Mouse (Mus musculus): ENCODE data around the gene Aox2. TPM values are rescaled to one million over a fixed set of nuclear protein-coding genes. Genes with fewer than 3 reads are reported as not detected.
A peak's percentile ranks its signal among the peaks of the same experiment; 100 is the strongest.

Aox2 gene
- polyA plus RNA-seq, 1 experiment from 2014 or later = 0.10 TPM

- Histone ChIP-seq H3K27me3 (ENCODE audit: control insufficient read depth, insufficient read depth, low read length) (no peaks in the 10 kb centered on the region), H3K27ac (ENCODE audit: low read length) (no peak overlapping the region), H3K9ac (replicated peaks; ENCODE audit: low read depth, low read length) (no peak overlapping the region), H3K9me3 (ENCODE audit: control insufficient read depth, low read depth, low read length) (no peaks in the 10 kb centered on the region), H3K4me3 (ENCODE audit: low read depth, low read length) (no peak overlapping the region), H3K4me2 (replicated peaks; ENCODE audit: low read depth, low read length) (no peak overlapping the region), H3K4me1 (ENCODE audit: control insufficient read depth, insufficient read depth, low read length) (peaks cover 4% of the 10 kb centered on the region; the same call in 1 of the 2 replicates), H3K36me3 (ENCODE audit: control insufficient read depth, insufficient read depth, low read length) (no peaks in the 10 kb centered on the region)
- 66% methylated on average over 7 of the region's 7 CpGs for WGBS
- ATAC-seq (ENCODE audit: insufficient number of reproducible peaks, insufficient read depth, low FRiP score, low read depth) = no peak
Measured at GRCm38 (mm10) chr1:58278513-58278912, 387 bp downstream of the Aox2 start.

- Histone ChIP-seq H3K4me2 (replicated peaks; ENCODE audit: low read depth, low read length) (no peak overlapping the region), H3K4me3 (ENCODE audit: low read depth, low read length) (no peak overlapping the region), H3K9me3 (ENCODE audit: control insufficient read depth, low read depth, low read length) (no peaks in the 10 kb centered on the region), H3K27ac (ENCODE audit: low read length) (no peak overlapping the region), H3K36me3 (ENCODE audit: control insufficient read depth, insufficient read depth, low read length) (no peaks in the 10 kb centered on the region), H3K4me1 (ENCODE audit: control insufficient read depth, insufficient read depth, low read length) (peaks cover 4% of the 10 kb centered on the region; the same call in 1 of the 2 replicates), H3K27me3 (ENCODE audit: control insufficient read depth, insufficient read depth, low read length) (no peaks in the 10 kb centered on the region), H3K9ac (replicated peaks; ENCODE audit: low read depth, low read length) (no peak overlapping the region)
- ATAC-seq (ENCODE audit: insufficient number of reproducible peaks, insufficient read depth, low FRiP score, low read depth) = no peak
- WGBS = 63% methylated on average over 4 of the region's 4 CpGs
Measured at GRCm38 (mm10) chr1:58280381-58280780, 2.3 kb downstream of the Aox2 start.

GRCm38 (mm10) chr1:58280939-58281624, 3.0 kb downstream of the Aox2 start:
- H3K9me3 ChIP-seq (ENCODE audit: control insufficient read depth, low read depth, low read length) = no peaks in the 10 kb centered on the region
- WGBS = 64% methylated on average over 13 of the region's 13 CpGs
- no peak for ATAC-seq (ENCODE audit: insufficient number of reproducible peaks, insufficient read depth, low FRiP score, low read depth)
- H3K27ac ChIP-seq (ENCODE audit: low read length) = no peak overlapping the region
- peaks cover 4% of the 10 kb centered on the region; the same call in 1 of the 2 replicates for H3K4me1 ChIP-seq (ENCODE audit: control insufficient read depth, insufficient read depth, low read length)
- no peaks in the 10 kb centered on the region for H3K36me3 ChIP-seq (ENCODE audit: control insufficient read depth, insufficient read depth, low read length)
- no peak overlapping the region for H3K4me3 ChIP-seq (ENCODE audit: low read depth, low read length)
- H3K9ac ChIP-seq (replicated peaks; ENCODE audit: low read depth, low read length) = no peak overlapping the region
- H3K4me2 ChIP-seq (replicated peaks; ENCODE audit: low read depth, low read length) = no peak overlapping the region
- H3K27me3 ChIP-seq (ENCODE audit: control insufficient read depth, insufficient read depth, low read length) = no peaks in the 10 kb centered on the region

DNA sequence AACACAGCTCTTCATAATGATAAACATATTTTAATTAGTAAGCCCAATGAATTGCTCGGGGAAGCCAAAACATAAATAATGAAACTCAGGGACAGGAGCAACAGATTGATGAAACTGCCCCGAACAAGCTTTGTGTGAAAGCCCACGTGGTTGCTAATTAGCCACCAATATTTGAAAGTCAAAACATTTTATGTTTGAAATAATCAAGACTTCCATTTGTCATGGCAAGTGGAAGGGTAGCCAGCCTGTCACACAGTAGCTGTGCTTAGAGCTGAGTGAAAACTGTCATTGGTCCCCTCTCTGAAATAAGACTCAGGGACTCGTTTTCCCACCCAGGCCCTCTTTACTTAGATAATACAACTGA, 3.5 kb downstream of the Aox2 start:
- no peak for ATAC-seq (ENCODE audit: insufficient number of reproducible peaks, insufficient read depth, low FRiP score, low read depth)
- no peaks in the 10 kb centered on the region for H3K36me3 ChIP-seq (ENCODE audit: control insufficient read depth, insufficient read depth, low read length)
- no peaks in the 10 kb centered on the region for H3K9me3 ChIP-seq (ENCODE audit: control insufficient read depth, low read depth, low read length)
- H3K9ac ChIP-seq (replicated peaks; ENCODE audit: low read depth, low read length) = no peak overlapping the region
- no peak overlapping the region for H3K4me3 ChIP-seq (ENCODE audit: low read depth, low read length)
- peaks cover 4% of the 10 kb centered on the region; the same call in 1 of the 2 replicates for H3K4me1 ChIP-seq (ENCODE audit: control insufficient read depth, insufficient read depth, low read length)
- H3K27ac ChIP-seq (ENCODE audit: low read length) = no peak overlapping the region
- H3K27me3 ChIP-seq (ENCODE audit: control insufficient read depth, insufficient read depth, low read length) = no peaks in the 10 kb centered on the region
- WGBS = 62% methylated on average over 4 of the region's 4 CpGs
- no peak overlapping the region for H3K4me2 ChIP-seq (replicated peaks; ENCODE audit: low read depth, low read length)

- Histone ChIP-seq H3K4me2 (replicated peaks; ENCODE audit: low read depth, low read length) (no peak overlapping the region), H3K4me3 (ENCODE audit: low read depth, low read length) (no peak overlapping the region), H3K36me3 (ENCODE audit: control insufficient read depth, insufficient read depth, low read length) (no peaks in the 10 kb centered on the region), H3K27ac (ENCODE audit: low read length) (no peak overlapping the region), H3K27me3 (ENCODE audit: control insufficient read depth, insufficient read depth, low read length) (no peaks in the 10 kb centered on the region), H3K4me1 (ENCODE audit: control insufficient read depth, insufficient read depth, low read length) (peaks cover 4% of the 10 kb centered on the region; the same call in 1 of the 2 replicates), H3K9ac (replicated peaks; ENCODE audit: low read depth, low read length) (no peak overlapping the region), H3K9me3 (ENCODE audit: control insufficient read depth, low read depth, low read length) (no peaks in the 10 kb centered on the region)
- no peak for ATAC-seq (ENCODE audit: insufficient number of reproducible peaks, insufficient read depth, low FRiP score, low read depth)
- WGBS = 49% methylated on average over 7 of the region's 7 CpGs
Measured at GRCm38 (mm10) chr1:58284505-58284904, 6.4 kb downstream of the Aox2 start.

- H3K36me3 ChIP-seq (ENCODE audit: control insufficient read depth, insufficient read depth, low read length) = no peaks in the 10 kb centered on the region
- H3K4me3 ChIP-seq (ENCODE audit: low read depth, low read length) = no peak overlapping the region
- H3K4me2 ChIP-seq (replicated peaks; ENCODE audit: low read depth, low read length) = no peak overlapping the region
- H3K4me1 ChIP-seq (ENCODE audit: control insufficient read depth, insufficient read depth, low read length) = 0 out of 2 replicates have a peak, but pooled peaks cover 12% of the 10 kb centered on the region
- ATAC-seq (ENCODE audit: insufficient number of reproducible peaks, insufficient read depth, low FRiP score, low read depth) = no peak
- H3K9me3 ChIP-seq (ENCODE audit: control insufficient read depth, low read depth, low read length) = no peaks in the 10 kb centered on the region
- H3K9ac ChIP-seq (replicated peaks; ENCODE audit: low read depth, low read length) = no peak overlapping the region
- H3K27me3 ChIP-seq (ENCODE audit: control insufficient read depth, insufficient read depth, low read length) = no peaks in the 10 kb centered on the region
- H3K27ac ChIP-seq (ENCODE audit: low read length) = no peak overlapping the region
- 84% methylated on average over 3 of the region's 3 CpGs for WGBS
Measured at GRCm38 (mm10) chr1:58288091-58288490, 10.0 kb downstream of the Aox2 start.

DNA sequence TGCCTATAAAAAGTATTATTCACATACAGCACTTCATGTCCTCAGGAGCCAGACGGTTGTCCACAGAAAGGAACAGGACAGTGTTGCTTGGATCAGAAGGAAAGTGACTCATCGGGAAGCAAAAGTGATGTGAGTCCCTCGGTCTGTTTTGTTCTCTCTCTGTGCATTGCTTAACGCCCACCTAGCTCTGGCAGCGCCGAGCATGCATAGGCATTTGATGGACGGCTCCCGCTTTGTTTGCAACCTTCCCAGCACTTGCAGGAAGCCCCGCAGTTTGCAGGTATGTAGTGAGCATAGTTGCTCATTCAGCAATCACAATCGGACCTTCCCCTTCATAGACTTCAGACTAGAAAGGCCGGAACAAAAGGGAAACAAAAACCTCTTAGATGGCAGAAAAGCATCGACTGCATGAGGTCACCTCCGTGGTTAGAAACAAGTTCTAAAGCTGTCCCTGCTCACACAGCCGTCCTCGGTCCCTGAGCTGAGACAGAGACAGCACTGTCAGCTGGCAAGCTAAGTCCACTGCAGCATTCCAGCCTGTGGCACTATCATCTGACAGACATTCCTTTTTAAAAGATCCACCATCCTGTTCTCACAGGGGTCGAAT, 11.8 kb downstream of the Aox2 start:
- no peak overlapping the region for H3K4me3 ChIP-seq (ENCODE audit: low read depth, low read length)
- H3K9me3 ChIP-seq (ENCODE audit: control insufficient read depth, low read depth, low read length) = no peaks in the 10 kb centered on the region
- no peak overlapping the region for H3K4me2 ChIP-seq (replicated peaks; ENCODE audit: low read depth, low read length)
- H3K27ac ChIP-seq (ENCODE audit: low read length) = no peak overlapping the region
- H3K9ac ChIP-seq (replicated peaks; ENCODE audit: low read depth, low read length) = no peak overlapping the region
- H3K36me3 ChIP-seq (ENCODE audit: control insufficient read depth, insufficient read depth, low read length) = no peaks in the 10 kb centered on the region
- H3K27me3 ChIP-seq (ENCODE audit: control insufficient read depth, insufficient read depth, low read length) = no peaks in the 10 kb centered on the region
- no peak for ATAC-seq (ENCODE audit: insufficient number of reproducible peaks, insufficient read depth, low FRiP score, low read depth)
- WGBS = 41% methylated on average over 16 of the region's 16 CpGs
- 0 out of 2 replicates have a peak, but pooled peaks cover 14% of the 10 kb centered on the region for H3K4me1 ChIP-seq (ENCODE audit: control insufficient read depth, insufficient read depth, low read length)

DNA sequence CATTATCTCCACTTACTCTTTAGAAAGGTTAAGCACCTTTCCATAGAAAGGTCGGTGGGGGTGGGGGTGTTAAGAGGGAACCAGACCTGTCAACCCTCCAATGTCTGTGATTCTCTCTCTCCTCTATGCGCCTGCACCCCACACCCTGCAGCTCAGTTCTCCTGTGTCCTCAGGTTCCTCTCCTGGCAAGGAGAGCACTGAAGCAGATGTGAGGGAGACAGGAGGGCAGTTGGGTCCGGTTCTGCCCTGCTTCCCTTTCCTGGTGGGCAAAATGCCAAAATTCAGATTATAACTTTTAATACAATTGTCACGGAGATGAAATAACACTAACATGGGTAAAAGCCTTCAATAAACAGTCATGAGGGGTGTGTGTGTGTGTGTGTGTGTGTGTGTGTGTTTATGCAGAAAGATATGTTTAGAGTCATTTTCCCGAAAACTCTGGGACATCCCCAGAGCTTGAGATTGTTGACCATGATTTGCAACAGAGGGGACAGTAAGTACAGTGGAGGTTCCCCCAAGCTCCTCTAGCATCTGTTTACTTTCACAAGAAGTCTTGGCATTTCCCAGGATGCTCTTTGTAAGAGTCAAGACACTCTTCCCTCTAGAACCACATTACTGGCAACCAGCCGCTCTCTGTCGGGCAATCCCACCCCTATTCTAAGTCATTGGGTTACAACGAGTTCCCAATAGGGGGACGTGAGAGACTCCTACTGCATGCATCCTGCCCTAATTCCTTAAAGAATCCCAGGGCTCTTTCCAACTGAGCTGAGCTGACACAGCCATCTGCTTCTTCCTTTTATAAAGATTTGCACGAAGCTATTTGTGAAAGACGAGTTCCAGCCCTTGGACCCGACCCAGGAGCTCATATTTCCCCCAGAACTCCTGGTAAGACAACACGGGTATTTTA, 13.5 kb downstream of the Aox2 start:
- 33% methylated on average over 13 of the region's 13 CpGs for WGBS
- Histone ChIP-seq H3K27me3 (ENCODE audit: control insufficient read depth, insufficient read depth, low read length) (no peaks in the 10 kb centered on the region), H3K9ac (replicated peaks; ENCODE audit: low read depth, low read length) (no peak overlapping the region), H3K27ac (ENCODE audit: low read length) (peak overlapping the region; percentile 82; the same call in 1 of the 2 replicates), H3K4me1 (ENCODE audit: control insufficient read depth, insufficient read depth, low read length) (0 out of 2 replicates have a peak, but pooled peaks cover 14% of the 10 kb centered on the region), H3K9me3 (ENCODE audit: control insufficient read depth, low read depth, low read length) (no peaks in the 10 kb centered on the region), H3K4me3 (ENCODE audit: low read depth, low read length) (no peak overlapping the region), H3K36me3 (ENCODE audit: control insufficient read depth, insufficient read depth, low read length) (no peaks in the 10 kb centered on the region), H3K4me2 (replicated peaks; ENCODE audit: low read depth, low read length) (0 out of 2 replicates have a peak overlapping the region, but pooled peaks have one; percentile 14)
- peak; percentile 74; the same call in 1 of the 2 replicates for ATAC-seq (ENCODE audit: insufficient number of reproducible peaks, insufficient read depth, low FRiP score, low read depth)
